Mouse (Mus musculus) thymus, postnatal 14 days (tissue): ENCODE measurements around the gene Trmt2b.
"Not testable (repeated sequence)": the region's sequence is repeated elsewhere in the genome, so short reads cannot be mapped to it uniquely, and the experiment has no call there.

Experiments used
- DNase-seq: peaks from one replicate; pipeline ENCODE4 v3.0.0; 2021

Gene Trmt2b

GRCm38 (mm10) chrX:134218161-134218560 is 58.6 kb downstream of the Trmt2b start:
- no peak for DNase-seq

- no peak for DNase-seq
These were observed 65.6 kb downstream of the Trmt2b start for GRCm38 (mm10) chrX:134211151-134211642.

DNA sequence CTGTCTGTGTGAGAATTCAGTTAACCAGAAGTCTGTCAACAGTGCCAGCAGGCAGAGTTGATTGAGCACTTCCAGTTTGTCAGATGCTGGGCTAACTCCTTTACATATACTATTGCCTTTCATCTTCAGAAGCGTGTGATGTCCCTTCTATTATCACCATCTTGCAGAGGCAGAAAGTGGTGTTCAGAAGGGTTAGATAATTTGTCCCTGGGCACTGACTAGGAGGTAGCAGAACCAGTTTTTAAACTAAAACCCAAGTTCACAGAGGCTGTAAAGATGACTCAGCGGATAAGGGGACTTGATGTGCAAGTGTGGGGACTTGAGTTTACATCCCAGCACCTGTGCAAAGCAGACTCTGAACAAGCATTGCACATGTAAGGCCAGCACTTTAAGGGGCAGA is 68.3 kb downstream of the Trmt2b start:
- DNase-seq: no peak

- DNase-seq: not testable (repeated sequence)
These were observed 89.6 kb downstream of the Trmt2b start, which contains the start of gene Arl13a for GRCm38 (mm10) chrX:134187201-134187600. Arl13a (plus strand) TSS chrX:134187501.

- DNase-seq: no peak
These were observed 102.1 kb downstream of the Trmt2b start for GRCm38 (mm10) chrX:134174699-134175098.
